Mouse (Mus musculus) gastrocnemius, postnatal 14 days (tissue): ENCODE results near the gene Pappa. TPM values are rescaled to one million over a fixed set of nuclear protein-coding genes. Genes with fewer than 3 reads are reported as not detected.

ENCODE experiments used
- DNase-seq: peaks from one replicate; pipeline ENCODE4 v3.0.0; 2021; ENCODE audit warnings: mixed read lengths
- intact Hi-C: fragments of 180-260 bp; cut with DNase I; formaldehyde crosslinking; loops from one replicate; pipeline ENCODE4 v1.15.1; 2025; ENCODE audit warnings: low total_unique reads
- total RNA-seq, 2 experiments: library from RNA; stranded (reverse); gene quantifications; 2 replicates each; pipeline ENCODE4 v1.2.3; 2021

Gene Pappa
- total RNA-seq, 2 experiments from 2014 or later = 1.6 to 1.9 TPM

DNA sequence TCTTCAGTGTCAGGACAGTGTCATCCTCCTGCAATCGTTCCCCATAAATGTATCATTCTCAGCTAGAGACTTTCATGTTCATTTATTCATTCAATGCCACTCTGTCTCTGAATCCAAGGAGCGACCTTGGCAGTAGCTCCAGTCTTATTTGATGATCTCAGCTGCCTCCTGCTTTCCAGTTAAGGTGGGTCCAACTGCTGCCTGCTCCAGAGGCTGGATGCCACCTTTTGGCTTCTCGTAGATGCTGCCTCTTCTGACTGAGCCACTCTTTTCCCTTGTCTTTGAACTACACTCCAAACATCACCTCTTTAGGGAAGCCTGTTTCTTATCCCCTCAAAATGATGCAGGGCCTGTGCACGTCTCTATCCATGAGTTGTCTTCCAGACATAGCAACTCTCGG, 278.3 kb downstream of the Pappa start:
- intact Hi-C loops = no loop called here

DNA sequence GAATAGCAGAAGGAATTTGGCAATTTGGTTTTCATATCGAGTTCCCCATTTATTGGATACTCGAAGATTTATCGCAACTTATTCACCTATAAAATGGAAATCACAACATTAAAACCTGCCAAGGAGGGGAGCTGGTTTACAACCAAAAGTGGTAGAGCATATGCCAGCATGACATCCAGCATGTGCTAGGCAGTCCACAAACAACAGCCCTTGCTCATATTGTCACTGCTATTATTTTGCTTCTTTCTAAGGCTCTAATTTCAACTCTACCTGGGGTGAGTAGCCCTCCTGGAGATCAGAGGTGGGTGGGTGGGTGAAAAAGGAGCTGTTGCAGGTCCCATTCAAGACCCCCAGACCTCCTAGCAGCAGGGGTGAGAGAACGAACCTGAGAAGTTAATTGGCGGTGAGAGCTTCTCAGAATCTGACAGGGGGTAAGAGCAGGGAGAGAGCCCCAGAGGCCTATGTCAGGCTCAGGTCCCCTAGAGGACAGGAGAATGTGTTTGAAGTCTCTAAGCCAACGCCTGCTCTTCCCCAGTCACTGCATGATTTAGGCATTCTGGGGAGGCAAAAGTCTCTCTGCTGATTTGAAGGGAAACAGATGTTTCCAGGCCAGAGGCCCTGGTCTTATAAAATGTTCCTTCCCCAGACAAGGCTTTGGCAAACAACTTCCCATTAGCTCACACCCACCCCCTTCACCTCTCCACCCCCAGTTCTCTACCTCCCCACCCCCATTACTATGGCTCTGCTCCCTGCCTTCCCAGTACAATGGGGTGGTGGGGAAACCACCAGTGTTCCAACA, 279.1 kb downstream of the Pappa start:
- no peak for DNase-seq
- intact Hi-C loops = no loop called here

More for the DNA sequence above, 278.3 kb downstream of the Pappa start:
- DNase-seq = no peak
